Mouse (Mus musculus): ENCODE results near the gene Rap1b.

- TF ChIP-seq CTCF (IDR thresholded peaks at IDR 0.05; ENCODE audit: low read depth, low read length) (no peak), POLR2A (IDR thresholded peaks at IDR 0.05; ENCODE audit: insufficient read depth, low read length) (no peak)
These were observed 79.0 kb downstream of the Rap1b start for GRCm38 (mm10) chr10:117766896-117767160.

Data from ES-Bruce4 (cell line).